Mouse (Mus musculus) neural tube, embryonic 14.5 days (tissue): ENCODE results near the gene Arhgef11. TPM values are rescaled to one million over a fixed set of nuclear protein-coding genes. Genes with fewer than 3 reads are reported as not detected.

Source experiments
- ATAC-seq: fragments of 200-750 bp; cut with Nextera tagmentation; 2 replicates; pipeline ENCODE4 v1.8.0; 2017; ENCODE audit warnings: low read depth, mild to moderate bottlenecking, moderate TSS enrichment, moderate library complexity
- H3K27ac ChIP-seq: fragments of 300-500 bp; sonication (generic); 2 replicates; pipeline ENCODE4 v1.5.1; 2014; ENCODE audit warnings: low read depth, mild to moderate bottlenecking, control low read depth, low read length, moderate library complexity, mixed read lengths
- H3K27me3 ChIP-seq: fragments of 300-500 bp; sonication (generic); 2 replicates; pipeline ENCODE4 v1.6.1; 2014; ENCODE audit warnings: low read length; ENCODE audit not compliant: control insufficient read depth, insufficient read depth
- H3K36me3 ChIP-seq: fragments of 300-500 bp; sonication (generic); 2 replicates; pipeline ENCODE4 v1.6.1; 2014; ENCODE audit warnings: low read length, mixed read lengths; ENCODE audit not compliant: control insufficient read depth, insufficient read depth
- H3K4me1 ChIP-seq: fragments of 300-500 bp; sonication (generic); 2 replicates; pipeline ENCODE4 v1.6.1; 2014; ENCODE audit warnings: low read length; ENCODE audit not compliant: control insufficient read depth, insufficient read depth
- H3K4me2 ChIP-seq: fragments of 300-500 bp; sonication (generic); 2 replicates; pipeline ENCODE4 v1.6.1; 2014; ENCODE audit warnings: mild to moderate bottlenecking, low read depth, low read length, control low read depth
- H3K4me3 ChIP-seq: fragments of 300-500 bp; sonication (generic); 2 replicates; pipeline ENCODE4 v1.5.1; 2014; ENCODE audit warnings: low read depth, low read length, control low read depth, mixed read lengths
- H3K9ac ChIP-seq: fragments of 300-500 bp; sonication (generic); replicated peaks from 2 replicates; pipeline ENCODE4 v1.6.1; 2014; ENCODE audit warnings: low read depth, mild to moderate bottlenecking, control low read depth, low read length, mixed read lengths
- H3K9me3 ChIP-seq: fragments of 300-500 bp; sonication (generic); 2 replicates; pipeline ENCODE4 v1.6.1; 2016; ENCODE audit warnings: low read length; ENCODE audit not compliant: control insufficient read depth
- WGBS: fragments of 180-500 bp; shearing (Covaris S2); extraction: QIAGEN DNeasy Blood & Tissue Kit; methylation state at CpG from one replicate; pipeline ENCODE4 v1.1.7; 2014; 5-methylcytosine and 5-hydroxymethylcytosine counted together
- polyA plus RNA-seq: library from polyadenylated mRNA; unstranded; fragments of >200 nt; fragmentation: Nextera tagmentation; extraction: Ambion mirVana; gene quantifications from 2 replicates; pipeline ENCODE4 v1.2.1, GENCODE M21; 2014

The Arhgef11 gene
- polyA plus RNA-seq, 1 experiment from 2014 or later, result 28.6 TPM

DNA sequence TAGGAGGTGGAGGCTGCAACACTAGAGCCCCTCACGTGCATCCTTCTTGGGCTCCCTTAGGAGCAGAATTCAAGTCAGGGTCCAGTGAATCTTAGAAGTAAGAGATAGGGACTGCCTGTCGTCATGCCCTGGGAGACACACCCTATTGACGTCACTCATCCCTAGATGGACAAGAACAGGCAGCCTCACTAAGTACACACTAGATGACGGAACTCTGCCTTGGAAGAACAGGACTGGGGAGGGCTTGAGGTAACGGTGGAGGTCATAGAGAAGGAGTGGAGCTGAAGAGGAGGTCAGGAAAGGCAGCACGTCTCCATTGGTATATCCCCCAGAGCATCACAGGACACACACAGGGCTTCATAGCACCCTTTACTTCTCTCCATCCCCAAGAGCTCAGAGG, 111.3 kb downstream of the Arhgef11 start:
- no peaks in the 10 kb centered on the region for H3K27me3 ChIP-seq
- H3K36me3 ChIP-seq, result peaks cover 79% of the 10 kb centered on the region
- H3K9ac ChIP-seq, result no peak overlapping the region
- H3K4me1 ChIP-seq, result no peaks in the 10 kb centered on the region
- no peaks in the 10 kb centered on the region for H3K9me3 ChIP-seq
- no peak overlapping the region for H3K4me3 ChIP-seq
- ATAC-seq, result no peak
- no peak overlapping the region for H3K27ac ChIP-seq
- WGBS, result 94% methylated on average over 6 of the region's 6 CpGs
- H3K4me2 ChIP-seq, result no peak overlapping the region

DNA sequence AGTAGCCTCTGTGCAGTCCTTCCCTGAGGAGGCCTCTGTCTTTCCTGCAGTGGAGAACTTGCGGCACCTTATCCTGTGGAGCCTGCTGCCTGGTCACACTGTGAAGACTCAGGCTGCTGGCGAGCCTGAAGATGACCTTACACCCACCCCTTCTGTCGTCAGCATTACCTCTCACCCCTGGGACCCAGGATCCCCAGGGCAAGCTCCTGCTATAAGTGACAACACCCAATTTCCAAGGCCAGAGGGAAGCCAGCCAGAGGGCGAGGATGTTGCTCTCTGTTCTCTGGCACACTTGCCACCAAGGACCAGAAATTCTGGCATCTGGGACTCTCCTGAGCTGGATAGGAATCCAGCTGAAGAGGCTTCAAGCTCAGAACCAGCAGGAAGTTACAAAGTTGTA, 115.7 kb downstream of the Arhgef11 start:
- Histone ChIP-seq H3K4me3 (no peak overlapping the region), H3K4me2 (no peak overlapping the region), H3K36me3 (peaks cover 73% of the 10 kb centered on the region), H3K9me3 (no peaks in the 10 kb centered on the region), H3K4me1 (no peaks in the 10 kb centered on the region), H3K9ac (no peak overlapping the region), H3K27me3 (no peaks in the 10 kb centered on the region), H3K27ac (no peak overlapping the region)
- ATAC-seq, result no peak
- WGBS, result 83% methylated on average over 4 of the region's 4 CpGs

DNA sequence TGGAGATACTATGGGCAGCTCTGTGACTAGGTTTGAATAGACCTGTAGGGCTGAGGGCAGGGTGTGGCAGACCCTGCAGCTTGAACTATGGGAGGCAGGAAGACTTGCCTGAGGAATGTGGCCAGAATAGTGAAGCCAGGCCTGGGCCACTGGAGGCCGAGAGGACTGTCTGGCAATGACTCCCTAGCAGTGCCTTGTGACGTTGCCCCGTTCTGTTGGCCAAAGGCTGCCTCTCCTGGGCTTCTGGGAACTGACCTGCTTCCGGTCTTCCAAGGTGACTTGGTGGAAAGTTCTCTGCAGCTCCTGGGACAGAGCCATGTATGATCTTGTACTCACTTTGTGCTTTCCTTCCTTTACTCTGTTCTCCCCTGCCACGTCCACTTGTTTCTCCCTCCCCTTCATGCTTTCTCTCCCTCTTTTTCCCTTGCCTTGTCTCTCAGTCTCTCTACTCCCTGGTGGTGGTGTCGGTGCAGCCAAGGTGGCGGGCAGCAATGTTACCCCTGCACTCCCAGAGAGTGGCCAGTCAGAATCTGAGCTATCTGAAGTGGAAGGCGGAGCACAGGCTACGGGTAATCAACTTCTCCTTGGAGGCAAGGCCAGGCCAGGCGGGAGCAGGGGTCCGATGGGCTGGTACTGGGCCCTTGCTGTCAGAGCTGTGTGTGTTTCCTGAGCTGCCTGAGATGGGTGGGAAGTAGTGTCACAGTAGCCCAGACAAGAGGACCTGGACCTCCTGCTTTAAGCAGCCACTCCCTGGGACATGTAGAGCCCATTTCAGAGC, 116.8 kb downstream of the Arhgef11 start:
- no peaks in the 10 kb centered on the region for H3K9me3 ChIP-seq
- H3K27me3 ChIP-seq, result no peaks in the 10 kb centered on the region
- H3K36me3 ChIP-seq, result peaks cover 67% of the 10 kb centered on the region
- no peak overlapping the region for H3K9ac ChIP-seq
- H3K4me3 ChIP-seq, result no peak overlapping the region
- H3K4me1 ChIP-seq, result no peaks in the 10 kb centered on the region
- 88% methylated on average over 11 of the region's 11 CpGs for WGBS
- ATAC-seq, result no peak
- H3K4me2 ChIP-seq, result no peak overlapping the region
- no peak overlapping the region for H3K27ac ChIP-seq

DNA sequence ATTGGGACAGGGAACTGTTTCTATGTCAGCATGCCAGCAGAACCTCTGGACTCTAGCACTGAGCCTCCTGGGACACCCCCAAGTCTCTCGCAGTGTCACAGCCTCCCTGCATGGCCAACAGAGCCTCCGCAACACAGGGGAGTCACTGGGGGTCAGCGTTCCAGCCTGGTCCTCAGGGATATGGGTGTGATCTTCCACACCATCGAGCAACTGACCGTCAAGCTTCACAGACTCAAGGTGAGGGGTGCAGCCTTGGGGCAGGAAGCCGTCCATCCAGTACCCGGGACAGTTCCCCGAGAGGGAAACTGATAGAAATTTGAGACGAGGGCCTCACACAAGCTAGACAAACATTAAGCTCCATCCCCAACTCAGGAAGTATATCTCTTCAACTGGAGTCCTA, 118.0 kb downstream of the Arhgef11 start:
- H3K36me3 ChIP-seq, result peaks cover 67% of the 10 kb centered on the region

DNA sequence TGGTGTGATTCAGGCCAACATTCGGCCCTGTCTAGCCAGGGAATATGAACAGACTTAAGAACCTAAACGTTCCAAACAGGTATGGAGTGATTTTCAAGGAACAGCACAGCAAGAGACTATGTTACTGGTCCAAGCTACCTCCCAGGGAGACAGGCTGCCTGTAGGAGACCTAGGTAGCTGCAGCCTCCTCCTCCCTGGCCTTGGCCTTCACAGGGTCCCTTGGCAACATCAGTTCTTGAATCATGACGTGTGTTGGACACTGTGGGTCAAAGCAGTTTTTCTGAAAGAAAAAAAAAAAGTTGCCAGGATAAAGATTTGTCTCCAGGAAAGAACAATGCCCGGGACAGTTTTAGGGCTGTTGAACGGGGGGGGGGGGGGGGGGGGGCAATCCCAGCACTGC, 121.5 kb downstream of the Arhgef11 start:
- H3K9ac ChIP-seq, result no peak overlapping the region
- no peak overlapping the region for H3K4me2 ChIP-seq
- WGBS, result 55% methylated on average over 5 of the region's 5 CpGs
- no peaks in the 10 kb centered on the region for H3K4me1 ChIP-seq
- H3K9me3 ChIP-seq, result no peaks in the 10 kb centered on the region
- no peaks in the 10 kb centered on the region for H3K27me3 ChIP-seq
- no peak for ATAC-seq
- no peak overlapping the region for H3K27ac ChIP-seq
- no peak overlapping the region for H3K4me3 ChIP-seq
- peaks cover 35% of the 10 kb centered on the region for H3K36me3 ChIP-seq

More for the DNA sequence above, 118.0 kb downstream of the Arhgef11 start:
- ATAC-seq, result no peak
- no peaks in the 10 kb centered on the region for H3K27me3 ChIP-seq
- H3K4me2 ChIP-seq, result no peak overlapping the region
- no peak overlapping the region for H3K27ac ChIP-seq
- no peaks in the 10 kb centered on the region for H3K4me1 ChIP-seq
- no peak overlapping the region for H3K9ac ChIP-seq
- 89% methylated on average over 9 of the region's 9 CpGs for WGBS
- H3K4me3 ChIP-seq, result no peak overlapping the region
- H3K9me3 ChIP-seq, result no peaks in the 10 kb centered on the region

DNA sequence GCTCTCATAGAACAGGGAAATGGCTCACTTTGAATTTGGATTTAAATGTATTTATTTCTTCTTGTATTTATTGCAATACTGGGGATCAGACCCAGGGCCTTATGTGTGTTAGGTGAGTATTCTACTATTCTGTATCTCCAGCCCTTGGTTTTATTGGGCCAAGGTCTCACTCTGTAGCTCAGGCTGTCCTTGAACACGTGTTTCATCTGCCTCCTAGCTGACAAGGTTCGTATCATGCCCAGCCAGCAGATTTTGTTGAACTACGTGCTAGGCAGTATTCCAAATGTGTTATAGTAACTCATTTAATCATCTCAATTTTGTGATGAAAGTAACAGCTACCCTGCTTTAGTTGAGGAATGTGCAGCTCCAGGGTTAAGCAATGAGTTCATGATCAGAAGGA, 124.7 kb downstream of the Arhgef11 start:
- Histone ChIP-seq H3K36me3 (peaks cover 18% of the 10 kb centered on the region; the same call in 1 of the 2 replicates), H3K27ac (no peak overlapping the region), H3K4me1 (0 out of 2 replicates have a peak, but pooled peaks cover 2% of the 10 kb centered on the region), H3K4me2 (no peak overlapping the region), H3K27me3 (no peaks in the 10 kb centered on the region), H3K9ac (no peak overlapping the region), H3K9me3 (no peaks in the 10 kb centered on the region), H3K4me3 (no peak overlapping the region)
- no peak for ATAC-seq
- 90% methylated on average over 3 of the region's 3 CpGs for WGBS

DNA sequence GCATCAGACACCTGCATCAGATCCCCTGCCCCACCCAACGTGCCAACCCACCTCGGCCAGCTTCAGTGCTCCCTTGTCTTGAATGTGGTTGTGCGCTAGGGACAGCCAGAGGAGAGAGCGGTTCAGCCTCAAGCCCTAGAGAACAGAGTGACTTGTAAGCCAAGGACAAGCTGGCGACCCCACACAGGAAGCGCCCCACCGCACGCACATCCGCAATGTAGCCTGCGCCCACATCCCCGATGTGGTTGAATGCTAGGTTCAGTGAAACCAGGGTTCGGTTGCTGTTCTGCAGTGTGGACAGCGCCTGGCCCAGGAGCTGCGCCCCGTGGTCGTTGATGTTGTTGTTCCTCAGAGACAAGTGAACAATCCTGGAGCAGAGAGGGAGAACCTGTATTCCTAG, 125.4 kb downstream of the Arhgef11 start:
- peaks cover 13% of the 10 kb centered on the region; the same call in 1 of the 2 replicates for H3K36me3 ChIP-seq
- H3K27me3 ChIP-seq, result no peaks in the 10 kb centered on the region
- H3K4me3 ChIP-seq, result no peak overlapping the region
- ATAC-seq, result no peak
- H3K27ac ChIP-seq, result no peak overlapping the region
- 0 out of 2 replicates have a peak, but pooled peaks cover 2% of the 10 kb centered on the region for H3K4me1 ChIP-seq
- H3K9ac ChIP-seq, result no peak overlapping the region
- H3K4me2 ChIP-seq, result no peak overlapping the region
- no peaks in the 10 kb centered on the region for H3K9me3 ChIP-seq
- 93% methylated on average over 16 of the region's 16 CpGs for WGBS

- H3K4me1 ChIP-seq, result 0 out of 2 replicates have a peak, but pooled peaks cover 2% of the 10 kb centered on the region
- no peak overlapping the region for H3K9ac ChIP-seq
- no peak overlapping the region for H3K4me3 ChIP-seq
- H3K9me3 ChIP-seq, result no peaks in the 10 kb centered on the region
- no peak overlapping the region for H3K27ac ChIP-seq
- peaks cover 7% of the 10 kb centered on the region; the same call in 1 of the 2 replicates for H3K36me3 ChIP-seq
- 84% methylated on average over 4 of the region's 4 CpGs for WGBS
- no peak for ATAC-seq
- H3K27me3 ChIP-seq, result no peaks in the 10 kb centered on the region
- H3K4me2 ChIP-seq, result no peak overlapping the region
Observed at GRCm38 (mm10) chr3:87743927-87744326, 126.6 kb downstream of the Arhgef11 start.

GRCm38 (mm10) chr3:87745036-87745659, 127.8 kb downstream of the Arhgef11 start:
- Histone ChIP-seq H3K4me1 (0 out of 2 replicates have a peak, but pooled peaks cover 2% of the 10 kb centered on the region), H3K4me3 (no peak overlapping the region), H3K27ac (no peak overlapping the region), H3K36me3 (no peaks in the 10 kb centered on the region), H3K4me2 (peak overlapping the region; percentile 16; the same call in 1 of the 2 replicates), H3K27me3 (no peaks in the 10 kb centered on the region), H3K9ac (0 out of 2 replicates have a peak overlapping the region, but pooled peaks have one; percentile 18), H3K9me3 (no peaks in the 10 kb centered on the region)
- WGBS, result 22% methylated on average over 18 of the region's 18 CpGs
- ATAC-seq, result peak; percentile 41; the same call in 1 of the 2 replicates
